Mouse (Mus musculus) hindbrain, embryonic 13.5 days (tissue): ENCODE results near the gene Nhlh2. TPM values are rescaled to one million over a fixed set of nuclear protein-coding genes. Genes with fewer than 3 reads are reported as not detected.

Experiments
- ATAC-seq: fragments of 200-750 bp; cut with Nextera tagmentation; 2 replicates; pipeline ENCODE4 v1.8.0; 2017; ENCODE audit warnings: moderate TSS enrichment; ENCODE audit not compliant: low FRiP score
- H3K27ac ChIP-seq: fragments of 300-500 bp; sonication (generic); 2 replicates; pipeline ENCODE4 v1.5.1; 2015; ENCODE audit warnings: inconsistent platforms, mild to moderate bottlenecking, moderate library complexity
- H3K27me3 ChIP-seq: fragments of 300-500 bp; sonication (generic); 2 replicates; pipeline ENCODE4 v1.6.1; 2015; ENCODE audit warnings: mild to moderate bottlenecking, inconsistent platforms
- H3K36me3 ChIP-seq: fragments of 300-500 bp; sonication (generic); 2 replicates; pipeline ENCODE4 v1.6.1; 2015; ENCODE audit warnings: mild to moderate bottlenecking, inconsistent platforms
- H3K4me1 ChIP-seq: fragments of 300-500 bp; sonication (generic); replicated peaks from 2 replicates; pipeline ENCODE4 v1.6.1; 2015; ENCODE audit warnings: inconsistent platforms
- H3K4me2 ChIP-seq: fragments of 300-500 bp; sonication (generic); 2 replicates; pipeline ENCODE4 v1.6.1; 2015; ENCODE audit warnings: inconsistent platforms, mild to moderate bottlenecking, moderate library complexity
- H3K4me3 ChIP-seq: fragments of 300-500 bp; sonication (generic); 2 replicates; pipeline ENCODE4 v1.5.1; 2015; ENCODE audit warnings: mild to moderate bottlenecking, inconsistent platforms
- H3K9ac ChIP-seq: fragments of 300-500 bp; sonication (generic); 2 replicates; pipeline ENCODE4 v1.6.1; 2015; ENCODE audit warnings: mild to moderate bottlenecking, inconsistent platforms
- H3K9me3 ChIP-seq: fragments of 300-500 bp; sonication (generic); 2 replicates; pipeline ENCODE4 v1.6.1; 2016; ENCODE audit warnings: inconsistent platforms
- WGBS: fragments of 180-500 bp; shearing (Covaris S2); methylation state at CpG from one replicate; pipeline ENCODE4 v1.1.7; 2015; 5-methylcytosine and 5-hydroxymethylcytosine counted together
- polyA plus RNA-seq: library from polyadenylated mRNA; unstranded; fragments of >200 nt; fragmentation: Nextera tagmentation; extraction: Ambion mirVana; gene quantifications from 2 replicates; pipeline ENCODE4 v1.2.1, GENCODE M21; 2015

Nhlh2 gene
- polyA plus RNA-seq, 1 experiment from 2014 or later: 99.8 TPM

GRCm38 (mm10) chr3:102010681-102011317 is 923 bp downstream of the Nhlh2 start:
- Histone ChIP-seq H3K4me2 (peak overlapping the region; percentile 77), H3K4me1 (peaks cover 35% of the 10 kb centered on the region), H3K27me3 (peaks cover 16% of the 10 kb centered on the region), H3K4me3 (peak overlapping the region; percentile 70), H3K9ac (peak overlapping the region; percentile 98), H3K27ac (peak overlapping the region; percentile 100), H3K36me3 (no peaks in the 10 kb centered on the region), H3K9me3 (no peaks in the 10 kb centered on the region)
- ATAC-seq: no peak
- 3% methylated on average over 24 of the region's 24 CpGs for WGBS

GRCm38 (mm10) chr3:102011318-102012075 is 1.6 kb downstream of the Nhlh2 start:
- under 1% methylated on average over 48 of the region's 48 CpGs for WGBS
- peak; percentile 64 for ATAC-seq

GRCm38 (mm10) chr3:102012076-102012610 is 2.3 kb downstream of the Nhlh2 start:
- Histone ChIP-seq H3K27me3 (peaks cover 21% of the 10 kb centered on the region), H3K4me3 (peak overlapping the region; percentile 70), H3K27ac (peak overlapping the region; percentile 100), H3K4me1 (peaks cover 35% of the 10 kb centered on the region), H3K36me3 (no peaks in the 10 kb centered on the region), H3K9me3 (no peaks in the 10 kb centered on the region), H3K9ac (peak overlapping the region; percentile 98), H3K4me2 (peak overlapping the region; percentile 77)
- ATAC-seq: peak; percentile 36
- WGBS: 1% methylated on average over 23 of the region's 23 CpGs

More at GRCm38 (mm10) chr3:102011318-102012075, 1.6 kb downstream of the Nhlh2 start:
- peaks cover 21% of the 10 kb centered on the region for H3K27me3 ChIP-seq
- H3K4me3 ChIP-seq: peak overlapping the region; percentile 70
- H3K27ac ChIP-seq: peak overlapping the region; percentile 100
- H3K36me3 ChIP-seq: no peaks in the 10 kb centered on the region
- H3K9me3 ChIP-seq: no peaks in the 10 kb centered on the region
- H3K9ac ChIP-seq: peak overlapping the region; percentile 98
- H3K4me1 ChIP-seq: peaks cover 35% of the 10 kb centered on the region
- peak overlapping the region; percentile 77 for H3K4me2 ChIP-seq

GRCm38 (mm10) chr3:102012611-102013211 is 2.8 kb downstream of the Nhlh2 start:
- peak overlapping the region; percentile 70 for H3K4me3 ChIP-seq
- no peaks in the 10 kb centered on the region for H3K36me3 ChIP-seq
- H3K4me2 ChIP-seq: peak overlapping the region; percentile 77
- peak; percentile 11; the same call in 1 of the 2 replicates for ATAC-seq
- WGBS: under 1% methylated on average over 53 of the region's 53 CpGs
- H3K9me3 ChIP-seq: no peaks in the 10 kb centered on the region
- H3K27me3 ChIP-seq: peaks cover 21% of the 10 kb centered on the region
- peak overlapping the region; percentile 100 for H3K27ac ChIP-seq
- H3K4me1 ChIP-seq: peaks cover 35% of the 10 kb centered on the region
- peak overlapping the region; percentile 98 for H3K9ac ChIP-seq

- Histone ChIP-seq H3K27ac (no peak overlapping the region), H3K4me3 (no peak overlapping the region), H3K9me3 (no peaks in the 10 kb centered on the region), H3K27me3 (0 out of 2 replicates have a peak, but pooled peaks cover 6% of the 10 kb centered on the region), H3K36me3 (no peaks in the 10 kb centered on the region), H3K4me1 (peaks cover 44% of the 10 kb centered on the region), H3K9ac (no peak overlapping the region), H3K4me2 (no peak overlapping the region)
- 56% methylated on average over 1 of the region's 1 CpGs for WGBS
- ATAC-seq: no peak
Measured at GRCm38 (mm10) chr3:102020604-102021003, 10.7 kb downstream of the Nhlh2 start.

- Histone ChIP-seq H3K36me3 (no peaks in the 10 kb centered on the region), H3K9ac (no peak overlapping the region), H3K27ac (peak overlapping the region; percentile 81), H3K27me3 (no peaks in the 10 kb centered on the region), H3K4me1 (peaks cover 46% of the 10 kb centered on the region), H3K4me2 (peak overlapping the region; percentile 58), H3K9me3 (no peaks in the 10 kb centered on the region), H3K4me3 (no peak overlapping the region)
- 11% methylated on average over 2 of the region's 2 CpGs for WGBS
- no peak for ATAC-seq
Measured at GRCm38 (mm10) chr3:102022721-102023120, 12.8 kb downstream of the Nhlh2 start.

GRCm38 (mm10) chr3:102023337-102023736 is 13.5 kb downstream of the Nhlh2 start:
- H3K4me3 ChIP-seq: peak overlapping the region; percentile 33
- peak; percentile 74 for ATAC-seq
- no peaks in the 10 kb centered on the region for H3K36me3 ChIP-seq
- H3K4me1 ChIP-seq: peaks cover 46% of the 10 kb centered on the region
- peak overlapping the region; percentile 49; the same call in 1 of the 2 replicates for H3K9ac ChIP-seq
- peak overlapping the region; percentile 81 for H3K27ac ChIP-seq
- no peaks in the 10 kb centered on the region for H3K27me3 ChIP-seq
- peak overlapping the region; percentile 58 for H3K4me2 ChIP-seq
- 0% methylated on average over 24 of the region's 31 CpGs for WGBS
- H3K9me3 ChIP-seq: no peaks in the 10 kb centered on the region

- ATAC-seq: peak; percentile 34
- WGBS: 2% methylated on average over 4 of the region's 5 CpGs
- Histone ChIP-seq H3K36me3 (no peaks in the 10 kb centered on the region), H3K9ac (0 out of 2 replicates have a peak overlapping the region, but pooled peaks have one; percentile 49), H3K4me1 (peaks cover 46% of the 10 kb centered on the region), H3K27ac (peak overlapping the region; percentile 81), H3K27me3 (no peaks in the 10 kb centered on the region), H3K4me3 (peak overlapping the region; percentile 33), H3K4me2 (peak overlapping the region; percentile 58), H3K9me3 (no peaks in the 10 kb centered on the region)
Measured at GRCm38 (mm10) chr3:102023829-102024228, 14.0 kb downstream of the Nhlh2 start.

- WGBS: 28% methylated on average over 9 of the region's 9 CpGs
Measured at GRCm38 (mm10) chr3:102024981-102025451, 15.1 kb downstream of the Nhlh2 start.

GRCm38 (mm10) chr3:102025659-102026058 is 15.8 kb downstream of the Nhlh2 start:
- no peak overlapping the region for H3K9ac ChIP-seq
- H3K36me3 ChIP-seq: no peaks in the 10 kb centered on the region
- WGBS: 59% methylated on average over 5 of the region's 5 CpGs
- H3K27ac ChIP-seq: peak overlapping the region; percentile 81
- no peak overlapping the region for H3K4me3 ChIP-seq
- no peaks in the 10 kb centered on the region for H3K27me3 ChIP-seq
- H3K9me3 ChIP-seq: no peaks in the 10 kb centered on the region
- no peak overlapping the region for H3K4me2 ChIP-seq
- ATAC-seq: no peak
- H3K4me1 ChIP-seq: peaks cover 44% of the 10 kb centered on the region

More at GRCm38 (mm10) chr3:102024981-102025451, 15.1 kb downstream of the Nhlh2 start:
- H3K27ac ChIP-seq: peak overlapping the region; percentile 81
- H3K9ac ChIP-seq: no peak overlapping the region
- H3K4me2 ChIP-seq: no peak overlapping the region
- no peaks in the 10 kb centered on the region for H3K9me3 ChIP-seq
- H3K4me3 ChIP-seq: no peak overlapping the region
- ATAC-seq: peak; percentile 55
- peaks cover 46% of the 10 kb centered on the region for H3K4me1 ChIP-seq
- no peaks in the 10 kb centered on the region for H3K27me3 ChIP-seq
- no peaks in the 10 kb centered on the region for H3K36me3 ChIP-seq

- H3K9ac ChIP-seq: no peak overlapping the region
- no peaks in the 10 kb centered on the region for H3K27me3 ChIP-seq
- H3K9me3 ChIP-seq: no peaks in the 10 kb centered on the region
- no peak overlapping the region for H3K4me3 ChIP-seq
- peaks cover 27% of the 10 kb centered on the region for H3K4me1 ChIP-seq
- no peak for ATAC-seq
- H3K4me2 ChIP-seq: no peak overlapping the region
- no peaks in the 10 kb centered on the region for H3K36me3 ChIP-seq
- H3K27ac ChIP-seq: no peak overlapping the region
- 66% methylated on average over 6 of the region's 6 CpGs for WGBS
Measured at GRCm38 (mm10) chr3:102027880-102028279, 18.0 kb downstream of the Nhlh2 start.

GRCm38 (mm10) chr3:102037806-102038205 is 27.9 kb downstream of the Nhlh2 start:
- no peak overlapping the region for H3K4me3 ChIP-seq
- H3K27ac ChIP-seq: no peak overlapping the region
- H3K27me3 ChIP-seq: no peaks in the 10 kb centered on the region
- H3K36me3 ChIP-seq: no peaks in the 10 kb centered on the region
- 86% methylated on average over 5 of the region's 5 CpGs for whole genome bisulfite sequencing
- no peaks in the 10 kb centered on the region for H3K4me1 ChIP-seq
- ATAC-seq: no peak
- no peaks in the 10 kb centered on the region for H3K9me3 ChIP-seq
- no peak overlapping the region for H3K9ac ChIP-seq
- H3K4me2 ChIP-seq: no peak overlapping the region
